Mouse (Mus musculus): ENCODE data around the gene Msh4. TPM values are rescaled to one million over a fixed set of nuclear protein-coding genes. Genes with fewer than 3 reads are reported as not detected.

Msh4 gene
- polyA plus RNA-seq, 1 experiment from 2014 or later, result 0.11 TPM

DNA sequence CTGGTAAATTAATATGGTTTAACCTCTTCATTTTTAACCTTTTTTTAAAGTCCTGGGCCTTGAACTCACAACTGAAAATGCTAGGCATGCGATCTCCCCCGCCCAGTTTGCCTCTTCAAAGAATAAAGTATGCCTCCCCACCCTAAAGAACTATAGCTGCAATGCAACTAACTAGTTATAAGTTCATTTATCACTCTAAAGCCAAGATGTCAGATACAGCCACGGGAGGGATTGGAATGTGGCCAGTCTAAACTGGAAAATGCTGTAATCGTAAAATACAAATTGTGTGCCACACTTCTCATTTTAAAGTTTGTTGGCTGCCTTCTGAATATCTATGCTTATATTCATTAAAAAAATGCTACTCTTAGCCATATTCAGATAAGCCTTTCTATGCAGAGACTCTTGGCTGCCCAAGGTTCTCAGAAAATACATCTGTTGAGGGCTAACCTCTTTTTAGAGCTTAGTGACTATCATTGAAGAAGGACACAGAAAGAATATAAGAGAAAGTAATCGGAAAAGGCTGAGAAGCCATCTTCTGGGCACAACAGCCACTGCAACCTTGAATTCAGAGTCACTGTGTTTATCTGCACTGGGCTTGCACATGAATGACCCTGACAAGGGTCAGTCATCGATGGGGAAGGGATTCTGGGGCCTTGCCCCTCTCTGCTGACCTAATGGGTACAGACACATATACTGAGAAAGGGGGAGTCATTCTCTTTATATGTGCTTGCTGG lies 7.7 kb upstream of the Msh4 start:
- Histone ChIP-seq H3K36me3 (ENCODE audit: control insufficient read depth, insufficient read depth, low read length) (peaks cover 27% of the 10 kb centered on the region), H3K4me2 (peak overlapping the region; percentile 92), H3K4me1 (replicated peaks; ENCODE audit: control insufficient read depth, insufficient read depth, low read length) (peaks cover 31% of the 10 kb centered on the region), H3K27ac (ENCODE audit: low read depth, low read length) (peak overlapping the region; percentile 95), H3K27me3 (replicated peaks; ENCODE audit: control insufficient read depth, insufficient read depth, low read length) (no peaks in the 10 kb centered on the region), H3K9me3 (ENCODE audit: control insufficient read depth, low read length) (no peaks in the 10 kb centered on the region), H3K4me3 (ENCODE audit: low read depth, low read length) (peak overlapping the region; percentile 90), H3K9ac (ENCODE audit: low read depth, low read length) (peak overlapping the region; percentile 100)
- ATAC-seq (replicated peaks; ENCODE audit: low FRiP score) (no peak), DNase-seq (ENCODE audit: low spot score) (no peak)
- 38% methylated on average over 6 of the region's 6 CpGs for WGBS

- peaks cover 35% of the 10 kb centered on the region for H3K4me1 ChIP-seq (replicated peaks; ENCODE audit: control insufficient read depth, insufficient read depth, low read length)
- H3K27ac ChIP-seq (ENCODE audit: low read depth, low read length), result peak within 1 kb of the TSS; percentile 95
- ATAC-seq (replicated peaks; ENCODE audit: low FRiP score), result peak; percentile 92
- peak; percentile 94 for DNase-seq (ENCODE audit: low spot score)
- no peaks in the 10 kb centered on the region for H3K27me3 ChIP-seq (replicated peaks; ENCODE audit: control insufficient read depth, insufficient read depth, low read length)
- H3K36me3 ChIP-seq (ENCODE audit: control insufficient read depth, insufficient read depth, low read length), result peaks cover 35% of the 10 kb centered on the region
- peak within 1 kb of the TSS; percentile 100 for H3K9ac ChIP-seq (ENCODE audit: low read depth, low read length)
- H3K4me2 ChIP-seq, result peak within 1 kb of the TSS; percentile 92
- H3K9me3 ChIP-seq (ENCODE audit: control insufficient read depth, low read length), result no peaks in the 10 kb centered on the region
- under 1% methylated on average over 56 of the region's 65 CpGs for WGBS
- H3K4me3 ChIP-seq (ENCODE audit: low read depth, low read length), result peak within 1 kb of the TSS; percentile 90
These were observed 6.9 kb upstream of the Msh4 start, which contains the start of gene Rabggtb for GRCm38 (mm10) chr3:153912546-153913509. Gene Rabggtb, minus strand, starts transcription at chr3:153913009.

DNA sequence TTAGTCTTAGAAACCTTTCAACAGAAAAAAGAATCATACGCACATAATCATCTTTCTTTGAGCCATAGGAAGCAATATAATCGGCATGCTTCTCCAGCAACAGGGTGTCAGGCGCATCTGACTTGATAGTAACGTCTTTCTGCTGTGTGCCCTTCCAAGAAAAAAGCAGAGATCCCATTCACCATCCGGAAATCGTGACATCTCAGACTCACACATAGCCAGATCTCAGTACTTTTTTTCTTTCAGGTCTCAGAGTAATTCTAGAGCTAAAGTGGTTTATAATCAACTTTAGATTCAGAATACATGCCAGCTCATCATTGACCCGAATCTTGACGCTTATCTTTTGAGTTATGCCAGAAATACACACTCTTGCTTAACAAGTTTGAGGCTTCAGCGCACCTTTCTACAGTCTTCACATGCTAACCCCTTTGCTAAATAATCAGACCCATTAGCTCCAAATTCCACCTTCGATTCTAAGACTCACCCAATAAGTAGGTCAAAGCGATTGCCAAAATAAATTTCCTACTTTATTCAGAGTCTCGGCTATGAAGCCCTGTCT lies 6.0 kb upstream of the Msh4 start:
- 1% methylated on average over 12 of the region's 12 CpGs for WGBS
- no peak for DNase-seq (ENCODE audit: low spot score)
- H3K27me3 ChIP-seq (replicated peaks; ENCODE audit: control insufficient read depth, insufficient read depth, low read length), result no peaks in the 10 kb centered on the region
- no peaks in the 10 kb centered on the region for H3K9me3 ChIP-seq (ENCODE audit: control insufficient read depth, low read length)
- no peak for ATAC-seq (replicated peaks; ENCODE audit: low FRiP score)
- H3K27ac ChIP-seq (ENCODE audit: low read depth, low read length), result peak overlapping the region; percentile 95
- peaks cover 35% of the 10 kb centered on the region for H3K4me1 ChIP-seq (replicated peaks; ENCODE audit: control insufficient read depth, insufficient read depth, low read length)
- peak overlapping the region; percentile 100 for H3K9ac ChIP-seq (ENCODE audit: low read depth, low read length)
- peaks cover 41% of the 10 kb centered on the region for H3K36me3 ChIP-seq (ENCODE audit: control insufficient read depth, insufficient read depth, low read length)
- peak overlapping the region; percentile 92 for H3K4me2 ChIP-seq
- peak overlapping the region; percentile 90 for H3K4me3 ChIP-seq (ENCODE audit: low read depth, low read length)

- no peak for DNase-seq (ENCODE audit: low spot score)
- Histone ChIP-seq H3K9ac (ENCODE audit: low read depth, low read length) (peak overlapping the region; percentile 100), H3K4me1 (replicated peaks; ENCODE audit: control insufficient read depth, insufficient read depth, low read length) (peaks cover 35% of the 10 kb centered on the region), H3K4me2 (peak overlapping the region; percentile 92), H3K27ac (ENCODE audit: low read depth, low read length) (peak overlapping the region; percentile 95), H3K27me3 (replicated peaks; ENCODE audit: control insufficient read depth, insufficient read depth, low read length) (no peaks in the 10 kb centered on the region), H3K4me3 (ENCODE audit: low read depth, low read length) (peak overlapping the region; percentile 90), H3K36me3 (ENCODE audit: control insufficient read depth, insufficient read depth, low read length) (peaks cover 47% of the 10 kb centered on the region), H3K9me3 (ENCODE audit: control insufficient read depth, low read length) (no peaks in the 10 kb centered on the region)
- ATAC-seq (replicated peaks; ENCODE audit: low FRiP score), result no peak
- 28% methylated on average over 8 of the region's 8 CpGs for WGBS
These were observed 5.4 kb upstream of the Msh4 start for GRCm38 (mm10) chr3:153911197-153911881.

GRCm38 (mm10) chr3:153910489-153910888 lies 4.6 kb upstream of the Msh4 start:
- Histone ChIP-seq H3K9me3 (ENCODE audit: control insufficient read depth, low read length) (no peaks in the 10 kb centered on the region), H3K9ac (ENCODE audit: low read depth, low read length) (peak overlapping the region; percentile 100), H3K27ac (ENCODE audit: low read depth, low read length) (peak overlapping the region; percentile 95), H3K4me3 (ENCODE audit: low read depth, low read length) (peak overlapping the region; percentile 90), H3K36me3 (ENCODE audit: control insufficient read depth, insufficient read depth, low read length) (peaks cover 56% of the 10 kb centered on the region), H3K4me1 (replicated peaks; ENCODE audit: control insufficient read depth, insufficient read depth, low read length) (peaks cover 35% of the 10 kb centered on the region), H3K27me3 (replicated peaks; ENCODE audit: control insufficient read depth, insufficient read depth, low read length) (no peaks in the 10 kb centered on the region), H3K4me2 (peak overlapping the region; percentile 92)
- 46% methylated on average over 7 of the region's 7 CpGs for WGBS
- DNase-seq (ENCODE audit: low spot score), result no peak
- no peak for ATAC-seq (replicated peaks; ENCODE audit: low FRiP score)

GRCm38 (mm10) chr3:153908919-153909318 lies 3.0 kb upstream of the Msh4 start:
- peak overlapping the region; percentile 100; the same call in 1 of the 2 replicates for H3K9ac ChIP-seq (ENCODE audit: low read depth, low read length)
- peaks cover 33% of the 10 kb centered on the region for H3K4me1 ChIP-seq (replicated peaks; ENCODE audit: control insufficient read depth, insufficient read depth, low read length)
- ATAC-seq (replicated peaks; ENCODE audit: low FRiP score) (no peak), DNase-seq (ENCODE audit: low spot score) (no peak)
- H3K4me3 ChIP-seq (ENCODE audit: low read depth, low read length), result peak overlapping the region; percentile 90
- no peaks in the 10 kb centered on the region for H3K27me3 ChIP-seq (replicated peaks; ENCODE audit: control insufficient read depth, insufficient read depth, low read length)
- H3K27ac ChIP-seq (ENCODE audit: low read depth, low read length), result peak overlapping the region; percentile 95; the same call in 1 of the 2 replicates
- H3K36me3 ChIP-seq (ENCODE audit: control insufficient read depth, insufficient read depth, low read length), result peaks cover 64% of the 10 kb centered on the region
- H3K9me3 ChIP-seq (ENCODE audit: control insufficient read depth, low read length), result no peaks in the 10 kb centered on the region
- H3K4me2 ChIP-seq, result peak overlapping the region; percentile 92
- 67% methylated on average over 5 of the region's 5 CpGs for WGBS

DNA sequence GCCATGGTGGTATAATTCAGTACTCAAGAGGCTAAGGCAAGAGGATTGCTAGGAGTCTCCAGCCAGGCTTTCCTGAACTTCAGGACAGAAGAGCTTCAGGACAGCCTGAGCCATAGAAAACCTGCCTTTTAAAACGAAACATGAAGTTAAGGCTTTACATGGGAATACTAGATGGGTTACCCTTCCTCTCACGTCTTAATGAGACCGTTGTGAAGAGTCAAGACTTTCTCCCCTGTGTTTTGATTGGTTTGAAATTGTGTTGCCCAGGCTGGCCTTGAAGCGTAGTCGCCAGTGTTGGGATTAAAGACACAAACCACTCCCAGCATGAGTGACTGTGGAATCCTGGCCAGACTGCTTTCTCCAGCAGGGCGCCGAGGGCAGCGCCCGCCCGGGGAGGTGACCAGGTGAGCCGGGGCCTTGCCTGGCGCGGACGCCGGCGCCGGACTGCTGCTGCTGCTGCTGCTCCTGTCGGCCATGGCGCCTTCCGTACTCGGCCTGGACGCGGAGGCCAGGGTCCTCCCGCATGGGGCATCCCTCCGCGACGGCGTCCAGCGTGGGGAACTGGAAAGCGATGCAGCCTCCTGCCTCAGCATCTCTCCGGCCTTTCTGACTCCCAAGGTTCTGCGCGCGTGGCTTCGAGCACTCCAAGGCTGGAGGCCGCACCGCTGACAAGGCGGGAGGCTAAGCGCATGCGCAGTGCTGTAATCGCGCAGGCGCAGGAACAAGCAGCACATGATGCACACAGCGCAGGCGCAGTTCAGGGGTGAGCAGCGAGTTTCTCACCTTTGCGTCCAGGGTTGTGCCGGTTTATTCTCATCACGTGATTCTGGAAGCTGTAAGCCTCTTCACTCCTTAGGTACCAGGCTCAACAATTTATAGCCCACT lies 445 bp downstream of the Msh4 start:
- DNase-seq (ENCODE audit: low spot score) (peak; percentile 69), ATAC-seq (replicated peaks; ENCODE audit: low FRiP score) (peak; percentile 30)
- Histone ChIP-seq H3K4me3 (ENCODE audit: low read depth, low read length) (no peak overlapping the region), H3K36me3 (ENCODE audit: control insufficient read depth, insufficient read depth, low read length) (peaks cover 59% of the 10 kb centered on the region), H3K4me2 (no peak overlapping the region), H3K9ac (ENCODE audit: low read depth, low read length) (no peak overlapping the region), H3K4me1 (replicated peaks; ENCODE audit: control insufficient read depth, insufficient read depth, low read length) (peaks cover 27% of the 10 kb centered on the region), H3K27me3 (replicated peaks; ENCODE audit: control insufficient read depth, insufficient read depth, low read length) (no peaks in the 10 kb centered on the region), H3K27ac (ENCODE audit: low read depth, low read length) (no peak overlapping the region), H3K9me3 (ENCODE audit: control insufficient read depth, low read length) (no peaks in the 10 kb centered on the region)
- 81% methylated on average over 49 of the region's 49 CpGs for WGBS

Data from liver, embryonic 11.5 days (tissue).